Mouse (Mus musculus): ENCODE results near the gene Creld2.

Gene Creld2

GRCm38 (mm10) chr15:88866934-88867356 lies 47.5 kb downstream of the Creld2 start:
- DNase-seq (ENCODE audit: low spot score in 2 of 2), result no peak

- no peak for DNase-seq (ENCODE audit: low spot score in 2 of 2)
These were observed 48.0 kb downstream of the Creld2 start for GRCm38 (mm10) chr15:88867368-88868023.

- no peak for DNase-seq (ENCODE audit: low spot score in 2 of 2)
These were observed 48.7 kb downstream of the Creld2 start for GRCm38 (mm10) chr15:88868024-88868742.

GRCm38 (mm10) chr15:88870418-88871185 lies 51.2 kb downstream of the Creld2 start:
- DNase-seq (ENCODE audit: low spot score in 2 of 2), result no peak

- no peak for DNase-seq (ENCODE audit: low spot score in 2 of 2)
These were observed 54.6 kb downstream of the Creld2 start for GRCm38 (mm10) chr15:88874061-88874460.

- DNase-seq (ENCODE audit: low spot score in 2 of 2), result no peak
These were observed 55.0 kb downstream of the Creld2 start for GRCm38 (mm10) chr15:88874477-88874876.

- DNase-seq (ENCODE audit: low spot score in 2 of 2), result no peak
These were observed 56.2 kb downstream of the Creld2 start for GRCm38 (mm10) chr15:88875625-88876081.
